Mouse (Mus musculus) ovary, postnatal 36 days (tissue): ENCODE results near the gene Hoxd8.

ENCODE experiments used
- DNase-seq: peaks from one replicate; pipeline ENCODE4 v3.0.0; 2022; ENCODE audit warnings: low spot score, mixed read lengths

Hoxd8 gene

DNA sequence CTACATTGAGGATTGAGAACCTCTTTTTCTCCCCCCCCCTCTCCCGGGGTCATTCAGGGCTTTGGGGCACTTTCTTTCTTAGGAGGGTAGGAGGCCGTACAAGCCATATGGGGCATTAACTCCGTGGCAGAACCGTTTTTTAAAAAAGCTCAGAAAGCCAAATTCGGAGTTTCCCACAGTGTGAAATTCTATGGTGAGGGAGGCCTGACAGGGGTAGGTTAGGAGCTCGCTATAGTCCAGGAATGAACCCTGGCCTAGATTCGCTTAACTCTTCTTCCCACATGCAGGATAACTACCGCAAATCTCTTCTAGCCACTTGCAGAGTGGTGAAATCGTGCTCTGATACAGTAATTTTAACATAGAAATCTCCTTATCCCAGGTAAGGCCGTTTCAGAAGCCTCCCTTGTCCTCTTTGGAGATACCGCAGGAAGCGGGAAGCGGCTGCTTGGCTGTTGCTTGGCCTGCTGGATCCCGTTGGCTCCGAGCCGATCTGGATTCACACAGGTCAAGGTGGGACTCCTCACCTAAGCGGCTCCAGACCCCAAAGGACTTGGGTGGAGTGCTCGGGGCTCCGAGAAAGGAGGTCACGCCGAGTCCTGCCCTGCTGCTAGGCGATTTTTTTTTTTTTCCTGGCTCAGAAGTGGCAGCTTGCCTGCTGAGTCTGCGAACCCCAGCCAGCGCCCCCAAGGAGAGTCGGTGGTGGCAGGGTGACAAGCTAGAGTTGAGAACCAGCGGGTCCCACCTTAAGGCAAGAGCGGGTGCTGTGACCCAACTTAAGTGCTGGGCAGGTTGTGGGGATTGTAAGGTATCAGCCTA lies 30.8 kb downstream of the Hoxd8 start:
- DNase-seq, result peak; percentile 3

DNA sequence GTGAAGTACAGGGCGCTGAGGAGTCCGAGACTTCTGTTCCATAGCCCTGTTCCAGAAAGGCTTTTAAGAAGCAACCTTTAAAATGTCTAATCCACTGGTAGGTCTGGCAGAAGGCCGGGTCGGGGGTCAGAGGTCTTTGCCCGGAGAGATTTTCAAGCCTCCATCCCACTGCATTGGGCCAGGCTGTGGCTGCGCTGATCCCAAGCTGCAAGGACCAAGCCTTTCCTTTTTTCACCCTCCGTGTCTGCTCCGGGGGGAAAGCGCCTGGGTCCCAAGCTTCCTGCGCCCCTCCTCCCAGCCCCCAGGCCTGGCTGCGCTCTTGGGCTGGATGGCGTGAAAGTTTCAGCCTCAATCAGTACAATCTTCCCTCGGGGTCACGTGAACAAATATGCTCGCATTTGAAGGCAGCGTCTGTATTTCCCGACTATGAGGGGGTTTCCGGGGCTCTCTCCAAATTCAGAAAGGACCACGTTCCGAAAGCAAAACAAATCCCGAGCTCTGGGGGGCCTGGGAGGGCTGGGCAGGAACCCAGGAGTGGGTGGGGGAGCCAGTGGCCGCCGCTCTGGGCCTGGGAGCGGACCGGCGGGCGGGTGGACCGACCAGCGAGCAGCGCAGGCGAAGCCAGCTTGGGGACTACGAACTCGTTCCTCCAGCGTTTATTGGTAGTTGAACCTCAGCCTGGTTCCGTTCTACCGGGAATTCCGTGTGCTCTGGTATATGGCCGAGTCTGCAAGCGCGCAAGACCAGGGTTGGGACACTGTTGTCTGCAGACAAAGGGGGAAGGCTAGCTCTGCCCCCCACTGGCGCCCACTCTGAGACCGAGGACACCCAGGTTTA lies 31.7 kb downstream of the Hoxd8 start:
- peak; percentile 5 for DNase-seq

DNA sequence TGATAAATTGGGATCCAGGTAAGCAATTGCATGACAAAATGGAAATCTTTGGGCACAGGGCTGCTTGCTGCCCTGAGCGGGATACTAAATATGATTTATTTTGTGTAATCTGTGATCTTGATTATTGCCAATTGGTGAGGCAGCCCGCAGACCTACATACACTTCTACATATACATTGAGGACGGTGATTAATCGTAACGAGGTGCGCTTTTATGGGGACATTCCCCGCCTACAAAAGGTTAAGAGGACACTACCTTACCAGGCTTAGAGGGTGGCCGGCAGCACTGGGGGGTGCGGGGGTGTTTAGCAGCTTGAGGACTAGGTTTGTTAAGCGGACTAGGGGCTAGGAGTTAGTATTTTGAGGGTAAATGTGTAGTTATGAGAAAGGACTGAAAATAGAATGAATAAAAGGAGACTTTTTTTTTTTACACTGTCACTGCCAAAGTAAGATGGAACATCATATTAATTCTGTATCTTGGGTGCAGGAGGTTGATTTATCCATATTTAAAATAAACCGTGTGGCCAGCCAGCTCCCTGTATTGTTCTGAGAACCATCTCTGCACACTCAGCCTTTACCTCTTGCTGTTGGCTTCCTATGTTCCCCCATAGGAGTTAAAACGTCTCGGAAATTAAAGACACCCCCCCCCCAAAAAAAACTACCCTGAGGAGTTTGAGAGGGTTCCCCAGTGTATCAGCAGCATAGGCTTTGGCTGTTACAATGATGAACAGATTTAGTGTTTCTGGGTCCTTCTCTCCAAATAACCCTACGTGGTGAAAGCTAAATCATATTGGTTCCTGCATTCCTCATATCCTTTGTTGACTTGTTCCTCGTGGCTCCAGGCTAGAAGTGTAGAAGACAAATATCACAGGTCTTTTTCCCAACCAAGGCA lies 32.5 kb downstream of the Hoxd8 start:
- no peak for DNase-seq

DNA sequence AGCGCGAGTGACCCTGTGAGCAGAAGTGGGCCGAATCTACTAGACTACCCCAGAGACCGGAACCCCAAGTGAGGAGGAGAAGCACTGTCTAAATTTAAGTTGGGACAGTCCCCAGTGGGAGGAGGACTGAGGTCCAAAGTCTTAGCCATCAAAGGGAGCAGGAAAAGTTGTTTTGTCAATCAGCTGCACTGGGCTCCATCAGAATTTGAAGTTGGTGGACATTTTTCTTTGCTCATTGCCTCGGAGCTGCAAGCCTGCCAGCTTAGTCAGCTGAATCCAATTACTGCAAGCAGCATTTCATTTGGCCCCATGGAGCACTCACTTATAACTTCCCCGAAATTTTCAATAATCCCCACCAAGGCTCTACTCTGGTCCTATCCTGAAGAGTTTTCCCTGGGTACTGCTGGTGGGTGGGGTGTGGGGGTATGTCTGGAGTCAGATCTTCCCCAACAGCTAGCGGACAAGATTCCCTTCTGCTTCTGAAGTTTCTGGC lies 33.2 kb downstream of the Hoxd8 start:
- peak; percentile 2 for DNase-seq

DNA sequence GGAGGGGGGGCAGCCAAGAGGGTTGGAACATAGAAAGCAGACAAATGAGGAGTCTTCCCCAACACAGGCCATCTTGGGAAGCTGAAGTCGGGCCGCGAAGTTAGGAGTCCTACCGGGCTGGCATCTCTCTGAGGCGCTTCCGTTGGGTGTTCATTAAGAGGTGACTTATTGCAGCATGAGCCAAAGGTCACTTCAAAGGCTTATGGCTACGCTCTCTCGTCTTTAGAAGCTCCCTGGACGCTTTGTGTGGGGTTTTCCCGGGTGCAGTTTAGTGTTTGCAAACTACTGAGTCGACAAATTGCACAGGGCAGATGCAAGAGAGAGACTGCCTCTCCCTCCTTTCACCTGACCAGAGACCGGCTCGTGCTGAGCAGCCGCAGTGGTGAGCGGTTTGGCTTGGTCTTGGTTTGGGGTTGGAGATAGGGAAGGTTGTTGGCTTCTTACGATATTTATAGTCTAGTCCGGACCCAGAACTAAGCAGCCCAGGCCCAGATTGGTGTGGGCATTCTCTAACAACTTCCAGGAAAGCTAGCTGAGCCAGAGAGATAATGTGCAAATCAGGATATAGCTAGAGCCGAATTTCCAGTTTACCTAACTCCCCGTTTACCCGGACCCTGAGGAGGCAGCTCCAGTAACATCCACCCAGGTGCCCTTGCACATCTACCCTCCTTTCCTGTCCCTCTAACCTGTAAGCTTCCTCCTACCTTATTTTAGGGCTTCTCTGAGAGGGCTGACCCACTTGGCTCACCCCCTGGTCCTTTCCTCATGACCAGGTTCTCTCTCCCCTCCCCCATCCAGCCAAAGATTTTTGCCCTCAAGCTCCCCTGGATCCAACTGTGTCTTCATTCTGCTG lies 34.4 kb downstream of the Hoxd8 start:
- peak; percentile 3 for DNase-seq

DNA sequence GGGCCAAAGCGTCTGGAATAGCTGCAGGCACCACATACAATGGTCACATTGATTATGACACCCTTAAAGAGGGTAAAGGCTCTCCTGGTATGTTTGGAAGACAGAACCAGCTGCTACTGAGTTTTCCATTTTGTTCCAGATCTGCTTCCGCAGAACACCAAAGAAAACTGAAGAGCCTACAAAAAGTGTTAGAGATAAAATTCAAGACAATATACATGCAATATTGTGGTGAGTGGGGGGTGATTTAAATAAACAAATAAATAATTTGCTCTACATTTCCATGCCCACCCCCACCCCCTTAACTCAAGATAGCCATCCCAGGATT lies 35.0 kb downstream of the Hoxd8 start:
- no peak for DNase-seq

DNA sequence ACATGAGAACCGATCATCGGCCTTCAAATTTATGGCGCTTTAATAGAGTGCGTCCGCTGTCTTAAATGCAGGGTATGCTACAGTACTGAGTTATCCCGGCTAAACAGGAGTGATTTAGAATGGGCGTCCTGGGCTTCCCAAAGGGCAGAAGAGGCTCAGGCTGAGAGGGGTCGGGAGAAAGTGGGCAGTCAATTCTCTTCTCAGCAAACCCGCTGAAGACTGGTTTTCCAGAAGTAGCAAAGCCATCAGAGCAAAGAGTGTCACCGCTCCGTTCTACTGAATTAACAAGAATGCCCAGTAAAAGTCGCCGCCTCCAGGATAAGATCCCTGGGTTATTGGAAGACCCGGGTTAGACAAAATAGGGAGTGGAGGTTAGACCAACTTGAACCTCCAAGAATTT lies 35.5 kb downstream of the Hoxd8 start:
- peak; percentile 3 for DNase-seq

DNA sequence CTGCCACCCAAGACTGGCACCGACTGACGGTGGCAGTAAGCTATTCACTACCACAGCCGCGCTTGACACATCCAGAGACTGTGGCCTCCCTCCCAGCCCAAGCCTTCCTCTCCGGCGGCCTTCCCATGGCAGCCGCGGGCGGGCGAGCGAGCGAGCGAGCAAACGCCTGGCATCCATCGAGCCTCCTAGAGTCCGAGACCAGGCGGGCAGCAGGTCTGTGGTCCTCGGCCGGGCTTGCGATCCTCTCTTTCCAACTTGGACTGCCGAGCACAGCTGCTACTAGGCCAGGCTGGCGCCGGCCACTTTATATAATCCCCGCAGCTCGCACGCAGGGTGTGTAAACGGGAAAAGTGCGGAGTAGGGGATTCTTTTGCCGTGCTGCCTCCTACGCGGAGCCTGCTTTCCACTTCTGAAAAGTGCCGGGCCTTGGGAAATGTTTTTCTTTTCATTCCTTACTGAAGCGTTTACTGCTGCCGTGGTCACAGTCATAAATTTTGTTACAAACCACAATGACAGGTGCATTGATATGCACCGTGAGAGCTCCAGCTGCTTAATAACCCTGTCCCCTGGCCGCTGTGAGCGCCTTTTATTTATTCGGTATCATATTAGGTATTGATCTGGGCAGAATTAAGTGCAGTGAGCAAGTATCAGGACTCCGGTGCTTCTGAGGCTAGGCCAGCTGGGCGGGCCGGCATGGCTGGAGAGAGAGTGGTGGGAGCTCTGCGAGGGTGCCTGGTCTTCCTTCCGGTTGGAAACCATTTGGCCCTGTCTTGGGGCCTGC lies 36.1 kb downstream of the Hoxd8 start:
- DNase-seq, result peak; percentile 26

DNA sequence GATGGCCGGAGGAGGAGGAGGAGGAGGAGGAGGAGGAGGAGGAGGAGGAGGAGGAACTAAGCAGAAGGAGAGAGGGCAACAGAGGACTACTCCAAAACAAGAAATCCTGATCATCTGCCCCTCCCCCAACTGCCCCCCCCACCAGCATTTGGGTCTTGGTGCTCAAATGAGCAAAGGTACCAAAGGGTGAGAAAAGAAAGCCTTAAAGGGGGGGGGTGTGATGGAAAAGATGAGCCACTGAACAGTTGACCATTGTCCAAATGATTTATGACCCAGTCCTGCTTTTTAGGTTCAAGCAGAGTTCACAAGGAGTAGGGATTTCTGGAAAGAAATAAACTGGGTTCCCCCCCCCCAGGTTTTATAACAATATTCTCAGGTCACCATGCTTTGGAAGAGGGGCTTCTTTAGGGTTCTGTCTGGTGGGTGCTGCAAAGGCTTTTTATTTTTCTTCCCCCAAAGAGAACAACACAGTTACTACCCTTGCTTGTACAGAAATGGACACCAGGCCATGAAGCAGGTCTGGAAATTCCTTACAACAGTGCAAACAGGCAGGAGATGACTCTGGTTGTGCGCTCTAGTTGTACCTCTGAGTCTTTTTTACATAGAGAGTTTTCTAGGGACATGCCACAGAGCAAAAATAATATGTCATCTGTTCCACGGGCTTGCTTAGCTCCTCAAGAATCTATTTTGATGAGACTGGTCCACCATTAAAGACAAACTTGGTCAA lies 37.0 kb downstream of the Hoxd8 start:
- DNase-seq, result no peak

DNA sequence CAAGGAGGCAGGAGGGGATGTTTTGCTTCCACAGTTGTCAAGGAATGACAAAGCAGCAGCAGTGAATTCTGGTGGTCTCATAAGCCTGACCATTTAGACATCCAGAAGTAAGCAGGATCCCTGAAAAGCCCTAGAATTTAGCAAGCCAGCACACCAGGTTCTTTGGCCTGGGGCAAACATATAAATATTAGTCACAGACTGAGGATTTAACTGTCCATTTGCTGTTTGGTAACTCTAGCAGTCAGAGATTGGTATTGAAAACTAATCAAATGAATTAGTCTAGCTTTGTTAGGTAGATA lies 37.5 kb downstream of the Hoxd8 start:
- DNase-seq, result no peak

DNA sequence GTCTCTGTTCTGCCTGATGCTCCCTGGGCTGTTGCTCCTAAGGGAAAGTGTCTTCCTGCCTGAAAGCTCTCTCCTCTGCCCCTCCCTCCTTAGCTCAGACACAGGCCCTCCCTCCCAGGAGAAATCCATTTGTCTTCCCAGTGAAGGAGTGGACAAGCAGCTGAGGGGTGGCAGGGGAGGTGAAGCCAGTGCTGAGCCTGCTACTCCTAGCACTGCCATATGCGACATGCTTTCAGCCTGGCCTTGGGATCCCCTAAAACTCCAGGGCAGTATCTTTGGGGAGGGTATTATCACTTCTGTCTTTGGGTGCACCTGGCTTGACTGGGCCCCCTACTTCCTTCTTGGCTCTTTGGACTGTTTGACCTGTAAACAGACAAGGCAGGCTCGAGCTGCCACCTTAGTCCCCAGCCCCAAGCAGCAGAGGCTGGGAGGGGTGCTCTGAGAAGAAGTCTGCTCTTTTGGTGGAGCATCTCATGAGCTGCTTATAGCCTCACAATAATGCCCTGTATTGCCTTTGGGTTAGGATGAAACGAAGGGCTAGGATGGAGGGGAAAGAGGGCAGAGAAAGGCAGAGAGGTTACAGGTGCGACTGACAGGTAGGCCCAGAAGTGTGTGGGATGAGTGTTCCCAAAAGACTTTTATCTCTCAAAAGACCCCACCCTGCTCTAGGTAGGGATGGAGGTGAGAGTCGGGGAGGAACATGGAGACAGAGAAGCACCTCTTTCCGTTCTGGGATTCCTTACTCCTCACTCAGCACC lies 41.3 kb downstream of the Hoxd8 start:
- no peak for DNase-seq

DNA sequence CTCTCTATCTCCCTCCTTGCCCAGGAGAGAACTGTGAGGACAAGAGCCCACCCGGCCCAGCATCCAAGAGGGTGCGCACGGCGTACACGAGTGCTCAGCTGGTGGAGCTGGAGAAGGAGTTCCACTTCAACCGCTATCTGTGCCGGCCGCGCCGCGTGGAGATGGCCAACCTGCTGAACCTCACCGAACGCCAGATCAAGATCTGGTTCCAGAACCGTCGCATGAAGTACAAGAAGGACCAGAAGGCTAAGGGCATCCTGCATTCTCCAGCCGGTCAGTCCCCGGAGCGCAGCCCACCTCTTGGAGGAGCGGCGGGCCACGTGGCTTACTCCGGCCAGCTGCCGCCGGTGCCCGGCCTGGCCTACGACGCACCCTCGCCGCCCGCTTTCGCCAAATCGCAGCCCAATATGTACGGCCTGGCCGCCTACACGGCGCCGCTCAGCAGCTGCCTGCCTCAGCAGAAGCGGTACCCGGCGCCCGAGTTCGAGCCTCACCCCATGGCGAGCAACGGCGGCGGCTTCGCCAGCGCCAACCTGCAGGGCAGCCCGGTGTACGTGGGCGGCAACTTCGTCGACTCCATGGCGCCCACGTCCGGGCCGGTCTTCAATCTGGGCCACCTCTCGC lies 42.0 kb downstream of the Hoxd8 start:
- DNase-seq, result peak; percentile 5

DNA sequence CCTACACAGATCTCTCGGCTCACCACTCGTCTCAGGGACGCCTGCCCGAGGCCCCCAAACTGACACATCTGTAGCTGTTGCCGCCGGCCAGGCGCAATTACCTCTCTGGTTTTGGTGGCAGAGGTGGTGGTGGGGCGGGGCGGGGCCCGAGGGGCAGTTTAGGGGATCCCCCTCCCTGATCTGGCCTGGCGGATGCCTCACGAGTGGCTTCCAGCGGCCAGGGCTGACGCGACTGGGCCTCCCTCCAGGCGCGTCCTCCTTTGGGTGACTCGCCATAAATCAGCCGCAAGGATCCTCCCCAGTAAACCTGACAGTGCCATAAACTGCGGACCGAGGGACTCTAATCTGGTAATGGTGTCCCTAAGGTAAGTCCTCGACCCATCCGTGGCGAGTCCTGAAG lies 42.6 kb downstream of the Hoxd8 start:
- peak; percentile 6 for DNase-seq

DNA sequence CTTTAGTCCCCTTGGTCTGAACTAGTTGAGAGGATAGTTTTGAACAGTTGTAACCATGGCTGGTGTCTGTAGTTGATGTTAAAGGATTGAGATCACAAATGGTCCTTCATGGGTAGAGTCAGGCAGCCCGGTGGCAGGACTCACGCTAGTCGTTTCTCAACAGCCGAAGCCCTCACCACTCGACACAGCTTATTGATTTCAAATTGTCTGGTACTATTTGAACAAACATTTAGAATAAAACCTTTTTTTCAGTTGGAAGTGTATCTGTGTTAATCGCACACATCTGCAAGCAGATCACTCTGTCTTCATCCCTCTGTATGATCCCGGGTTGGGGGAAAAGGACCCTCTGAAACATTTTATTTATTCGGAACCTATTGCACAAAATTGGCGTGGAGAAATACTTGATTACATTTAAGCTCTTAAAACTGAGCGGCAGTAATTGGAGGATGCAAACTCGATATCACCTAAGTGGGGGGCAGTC lies 43.3 kb downstream of the Hoxd8 start:
- no peak for DNase-seq

DNA sequence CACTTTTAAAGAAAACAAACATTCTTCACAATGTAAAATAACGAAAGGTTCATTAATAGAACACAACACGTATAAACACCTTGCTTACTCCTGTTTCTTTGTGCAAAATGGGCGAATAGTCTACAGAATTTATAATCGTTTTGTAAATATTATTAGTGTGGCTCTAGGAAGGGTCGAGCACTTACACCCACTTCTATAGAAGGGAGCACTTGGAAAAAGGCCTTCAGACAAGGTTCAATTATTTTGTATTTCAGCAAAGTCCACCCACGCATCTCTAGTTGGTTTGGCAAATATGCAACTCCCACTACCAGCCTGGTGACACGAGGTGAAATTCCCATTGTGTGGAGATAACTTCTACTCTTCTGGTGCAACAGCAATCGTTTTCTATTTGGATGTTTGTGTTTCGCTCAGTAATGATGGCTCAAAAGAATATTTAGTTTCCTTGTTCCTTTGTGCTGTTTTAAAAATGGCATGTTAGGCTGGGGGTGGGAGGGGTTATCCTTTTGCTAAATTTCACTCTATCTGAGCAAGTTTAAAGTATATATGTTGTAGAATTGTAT lies 44.1 kb downstream of the Hoxd8 start:
- DNase-seq, result no peak

DNA sequence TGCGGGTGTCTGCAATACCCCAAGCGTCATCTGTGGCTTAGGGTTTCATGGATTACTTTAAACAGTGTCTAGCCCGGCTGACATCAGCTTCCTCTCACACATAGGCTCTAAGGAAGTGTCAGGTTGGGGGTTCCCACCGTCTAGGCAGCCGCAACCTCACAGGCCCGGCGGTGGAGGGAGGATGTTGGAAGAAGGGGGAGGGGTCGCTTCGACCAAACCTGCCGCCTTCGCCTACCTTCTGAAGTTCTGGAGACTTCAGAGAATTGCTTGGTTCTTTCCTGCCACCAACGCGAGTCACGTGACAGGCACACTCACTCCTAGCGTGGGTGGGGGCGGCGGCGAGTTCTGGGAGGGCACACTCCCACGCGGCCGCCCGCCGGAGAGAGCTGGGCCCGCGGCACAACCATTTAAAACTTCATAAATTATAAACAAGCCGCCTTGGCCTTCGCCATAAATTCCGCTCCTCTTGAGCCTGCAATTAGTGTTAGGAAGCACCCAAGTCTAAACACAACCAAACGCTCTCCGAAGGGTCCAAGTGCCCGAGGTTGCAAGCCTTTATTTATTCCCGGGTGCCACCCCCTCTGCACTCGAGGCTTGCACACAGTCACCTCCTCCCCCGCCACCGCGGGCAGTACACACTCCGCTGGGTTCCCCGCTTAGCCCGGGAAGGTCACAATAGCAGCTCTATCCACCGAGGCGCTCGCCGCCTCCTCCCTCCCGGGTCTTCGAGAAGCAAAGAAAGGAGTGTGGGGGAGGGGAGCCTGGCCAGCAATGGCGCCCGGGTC lies 45.1 kb downstream of the Hoxd8 start:
- peak; percentile 66 for DNase-seq

DNA sequence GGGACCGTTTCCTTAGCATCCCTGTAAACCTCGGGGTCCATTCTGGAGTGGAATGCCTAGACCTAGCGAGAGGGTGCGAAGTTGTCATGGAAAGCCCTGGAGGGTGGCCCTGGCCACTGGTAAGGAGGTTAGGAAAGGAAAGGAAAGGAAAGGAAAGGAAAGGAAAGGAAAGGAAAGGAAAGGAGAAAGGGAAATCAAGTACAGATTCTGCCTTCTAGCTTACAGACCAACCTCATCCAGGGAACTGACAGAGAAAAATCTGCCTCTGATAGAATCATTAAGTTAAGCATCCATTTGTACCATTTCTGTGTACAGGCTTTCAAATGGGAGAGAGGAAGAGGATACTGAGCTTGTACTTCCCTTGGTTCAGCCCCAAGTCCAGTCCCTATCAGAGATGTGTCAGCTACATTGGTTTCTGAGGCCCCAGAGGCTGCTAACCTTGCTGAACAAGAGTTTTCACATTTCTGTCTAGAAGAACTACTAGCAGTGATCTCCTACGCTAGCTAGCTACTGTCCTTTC lies 46.4 kb downstream of the Hoxd8 start:
- DNase-seq, result no peak
